Mouse (Mus musculus) midbrain, postnatal 0 days (tissue): ENCODE measurements at regions not wholly inside any gene's neighbourhood (a gene's known extent, or its start where the extent isn't known, plus 50 kb on each side); places are given as distances from the start of the nearest gene placed in this dataset.
"Not testable (repeated sequence)": the region's sequence is repeated elsewhere in the genome, so short reads cannot be mapped to it uniquely, and the experiment has no call there.

Experiments used
- ATAC-seq: fragments of 200-750 bp; cut with Nextera tagmentation; 2 replicates; pipeline ENCODE4 v1.8.0; 2017; ENCODE audit warnings: moderate number of reproducible peaks, mild to moderate bottlenecking, moderate TSS enrichment, moderate library complexity; ENCODE audit not compliant: low FRiP score
- DNase-seq: peaks from one replicate; pipeline ENCODE4 v3.0.0-alpha.2; 2015; ENCODE audit warnings: low spot score
- H3K27ac ChIP-seq: fragments of 300-500 bp; sonication (generic); 2 replicates; pipeline ENCODE4 v1.5.1; 2014; ENCODE audit warnings: low read depth, mild to moderate bottlenecking, low read length, mixed read lengths
- H3K27me3 ChIP-seq: fragments of 300-500 bp; sonication (generic); 2 replicates; pipeline ENCODE4 v1.6.1; 2014; ENCODE audit warnings: low read length, control low read depth, mixed read lengths; ENCODE audit not compliant: insufficient read depth
- H3K36me3 ChIP-seq: fragments of 300-500 bp; sonication (generic); 2 replicates; pipeline ENCODE4 v1.6.1; 2014; ENCODE audit warnings: low read length, control low read depth, mixed read lengths; ENCODE audit not compliant: insufficient read depth
- H3K4me1 ChIP-seq: fragments of 300-500 bp; sonication (generic); 2 replicates; pipeline ENCODE4 v1.6.1; 2014; ENCODE audit warnings: mild to moderate bottlenecking, control low read depth, antibody characterized with exemption, low read length, mixed read lengths; ENCODE audit not compliant: insufficient read depth
- H3K4me2 ChIP-seq: fragments of 300-500 bp; sonication (generic); 2 replicates; pipeline ENCODE4 v1.6.1; 2014; ENCODE audit warnings: low read depth, mild to moderate bottlenecking, low read length, mixed read lengths; ENCODE audit not compliant: poor library complexity, severe bottlenecking
- H3K4me3 ChIP-seq: fragments of 300-500 bp; sonication (generic); 2 replicates; pipeline ENCODE4 v1.5.1; 2014; ENCODE audit warnings: low read depth, mild to moderate bottlenecking, low read length, moderate library complexity
- H3K9ac ChIP-seq: fragments of 300-500 bp; sonication (generic); replicated peaks from 2 replicates; pipeline ENCODE4 v1.6.1; 2014; ENCODE audit warnings: mild to moderate bottlenecking, low read length, moderate library complexity, mixed read lengths; ENCODE audit not compliant: poor library complexity, severe bottlenecking
- H3K9me3 ChIP-seq: fragments of 300-500 bp; sonication (generic); 2 replicates; pipeline ENCODE4 v1.6.1; 2016; ENCODE audit warnings: low read length, control low read depth
- CTCF ChIP-seq: IDR thresholded peaks from 2 replicates; pipeline ENCODE4 v1.5.1; 2016; ENCODE audit warnings: antibody characterized with exemption, mild to moderate bottlenecking
- WGBS: fragments of 180-500 bp; shearing (Covaris S2); extraction: QIAGEN DNeasy Blood & Tissue Kit; methylation state at CpG from one replicate; pipeline ENCODE4 v1.1.7; 2014; 5-methylcytosine and 5-hydroxymethylcytosine counted together

- 93% methylated on average over 3 of the region's 3 CpGs for WGBS
- not testable (repeated sequence) for H3K27me3 ChIP-seq, ATAC-seq
Measured at GRCm38 (mm10) chr8:51181626-51182025, 2329.9 kb upstream of the Aga start.

GRCm38 (mm10) chr8:51170123-51170522 is 2326.4 kb upstream of the Tenm3 start:
- H3K27me3 ChIP-seq = no peaks in the 10 kb centered on the region
- no peak overlapping the region for H3K4me3 ChIP-seq
- H3K4me2 ChIP-seq = no peak overlapping the region
- H3K36me3 ChIP-seq = no peaks in the 10 kb centered on the region
- ATAC-seq (no peak), DNase-seq (no peak)
- no peak for TF ChIP-seq CTCF
- H3K9ac ChIP-seq = no peak overlapping the region
- no peak overlapping the region for H3K27ac ChIP-seq
- 84% methylated on average over 1 of the region's 1 CpGs for WGBS
- H3K4me1 ChIP-seq = no peaks in the 10 kb centered on the region
- H3K9me3 ChIP-seq = no peaks in the 10 kb centered on the region

More at GRCm38 (mm10) chr8:51181626-51182025, 2329.9 kb upstream of the Aga start:
- not testable (repeated sequence) for H3K4me3 ChIP-seq, H3K4me1 ChIP-seq, H3K27ac ChIP-seq, H3K9ac ChIP-seq, H3K4me2 ChIP-seq, DNase-seq, H3K36me3 ChIP-seq, H3K9me3 ChIP-seq

- Histone ChIP-seq H3K9me3 (no peaks in the 10 kb centered on the region), H3K4me2 (no peak overlapping the region), H3K36me3 (no peaks in the 10 kb centered on the region), H3K27me3 (no peaks in the 10 kb centered on the region), H3K27ac (no peak overlapping the region), H3K9ac (no peak overlapping the region), H3K4me1 (no peaks in the 10 kb centered on the region), H3K4me3 (no peak overlapping the region)
- WGBS = 12% methylated on average over 1 of the region's 1 CpGs
- ATAC-seq (no peak), DNase-seq (peak; percentile 25)
- TF ChIP-seq CTCF = no peak
Measured at GRCm38 (mm10) chr8:51145315-51145714, 2301.6 kb upstream of the Tenm3 start.

GRCm38 (mm10) chr8:51125436-51125835 is 2281.7 kb upstream of the Tenm3 start:
- ATAC-seq, H3K9ac ChIP-seq, H3K4me2 ChIP-seq, H3K27me3 ChIP-seq, H3K9me3 ChIP-seq, DNase-seq, H3K4me1 ChIP-seq, H3K4me3 ChIP-seq, H3K27ac ChIP-seq, H3K36me3 ChIP-seq: not testable (repeated sequence)
- WGBS = 34% methylated on average over 1 of the region's 1 CpGs
